Mouse (Mus musculus) small intestine, adult 10 weeks (tissue): ENCODE measurements around the gene Xpo5. TPM values are rescaled to one million over a fixed set of nuclear protein-coding genes. Genes with fewer than 3 reads are reported as not detected.

Experiments used
- polyA plus RNA-seq: library from polyadenylated mRNA; stranded (reverse); fragments of 350-450 nt; fragmentation: Illumina TruSeq; extraction: RNeasy Lipid Tissue Mini Kit (QIAGEN cat#74804); gene quantifications from one replicate; pipeline ENCODE4 v1.2.3, GENCODE M21; 2014; ENCODE audit warnings: low replicate concordance

The Xpo5 gene
- polyA plus RNA-seq: 5.9 TPM

GRCm38 (mm10) chr17:46202421-46203071 is at the start of gene Xpo5, which contains the start of gene Polh:
Xpo5 (plus strand) TSS chr17:46202782.
Polh (minus strand) TSS chr17:46202645.

GRCm38 (mm10) chr17:46152847-46153782 is 49.5 kb upstream of the Xpo5 start, which contains the start of gene Mad2l1bp:
Mad2l1bp (minus strand) TSS chr17:46153553.

GRCm38 (mm10) chr17:46160686-46161085 is 41.9 kb upstream of the Xpo5 start, which contains the start of gene Gtpbp2:
Gtpbp2 (plus strand) TSS chr17:46161032.

GRCm38 (mm10) chr17:46247512-46248188 is 45.1 kb downstream of the Xpo5 start, which contains the start of the genes Polr1c and Yipf3:
Polr1c (minus strand) TSS chr17:46248054.
Yipf3 (plus strand) TSS chr17:46248080.

GRCm38 (mm10) chr17:46253452-46254084 is 51.0 kb downstream of the Xpo5 start, which contains the start of gene Lrrc73:
Lrrc73 (plus strand) TSS chr17:46253531.

GRCm38 (mm10) chr17:46282483-46283123 is 80.0 kb downstream of the Xpo5 start, which contains the start of gene Tjap1:
Tjap1 (minus strand) TSS chr17:46283026.

Other genes with a start within 250 kb of the Xpo5 start
- 29.1 TPM for gene Vegfa, start 170.4 kb upstream of the Xpo5 start, polyA plus RNA-seq
- 5.6 TPM for gene Mrps18a, start 91.8 kb upstream of the Xpo5 start, polyA plus RNA-seq
- gene Rsph9, start 58.6 kb upstream of the Xpo5 start, polyA plus RNA-seq: not detected
- 1.0 TPM for gene Mad2l1bp, start 49.2 kb upstream of the Xpo5 start, polyA plus RNA-seq
- gene Gtpbp2, start 41.8 kb upstream of the Xpo5 start, polyA plus RNA-seq: 19.8 TPM
- gene Polh, start 137 bp upstream of the Xpo5 start, polyA plus RNA-seq: 2.8 TPM
- 1.6 TPM for gene Polr1c, start 45.3 kb downstream of the Xpo5 start, polyA plus RNA-seq
- 0.93 TPM for gene Yipf3, start 45.3 kb downstream of the Xpo5 start, polyA plus RNA-seq
- gene Lrrc73, start 50.7 kb downstream of the Xpo5 start, polyA plus RNA-seq: not detected
- 0.33 TPM for gene Tjap1, start 80.2 kb downstream of the Xpo5 start, polyA plus RNA-seq
- not detected for gene Dlk2, start 94.6 kb downstream of the Xpo5 start, polyA plus RNA-seq
- gene Abcc10, start 125.6 kb downstream of the Xpo5 start, polyA plus RNA-seq: 0.67 TPM
- 14.6 TPM for gene Zfp318, start 180.9 kb downstream of the Xpo5 start, polyA plus RNA-seq
- not detected for gene Crip3, start 226.1 kb downstream of the Xpo5 start, polyA plus RNA-seq
- not detected for gene Slc22a7, start 235.7 kb downstream of the Xpo5 start, polyA plus RNA-seq